Mouse (Mus musculus): ENCODE measurements around the gene Gm45062. TPM values are rescaled to one million over a fixed set of nuclear protein-coding genes. Genes with fewer than 3 reads are reported as not detected.
A peak's percentile ranks its signal among the peaks of the same experiment; 100 is the strongest.

The Gm45062 gene
- polyA plus RNA-seq (2015; fragmentation: Nextera tagmentation; extraction: Ambion mirVana), result 23.0 and 23.1 TPM in 2 replicates

- Histone ChIP-seq H3K4me2 (peak within 1 kb of the TSS; percentile 90), H3K27ac (peak within 1 kb of the TSS; percentile 71), H3K9ac (peak within 1 kb of the TSS; percentile 83), H3K27me3 (no peaks in the 10 kb centered on the region), H3K4me1 (peaks cover 22% of the 10 kb centered on the region), H3K36me3 (ENCODE audit: poor library complexity, severe bottlenecking) (peaks cover 3% of the 10 kb centered on the region; the same call in 1 of the 2 replicates), H3K4me3 (peak within 1 kb of the TSS; percentile 85), H3K9me3 (replicated peaks) (no peaks in the 10 kb centered on the region)
- ATAC-seq, result peak; percentile 100
- WGBS, result under 1% methylated on average over 64 of the region's 64 CpGs
These were observed at the start of gene Gm45062, which contains the start of the genes Rpa3 and Umad1 for GRCm38 (mm10) chr6:8259004-8259666. Gene Gm45062 (plus strand): TSS chr6:8259450. Gene Rpa3 (minus strand): TSS chr6:8259173. Gene Umad1 (plus strand): TSS chr6:8259288.

GRCm38 (mm10) chr6:8209866-8210186, 49.4 kb upstream of the Gm45062 start:
- H3K4me1 ChIP-seq, result peaks cover 9% of the 10 kb centered on the region
- H3K4me3 ChIP-seq, result peak overlapping the region; percentile 79
- H3K9ac ChIP-seq, result peak overlapping the region; percentile 88
- H3K9me3 ChIP-seq (replicated peaks), result no peaks in the 10 kb centered on the region
- peak overlapping the region; percentile 57 for H3K4me2 ChIP-seq
- H3K36me3 ChIP-seq (ENCODE audit: poor library complexity, severe bottlenecking), result peaks cover 4% of the 10 kb centered on the region; the same call in 1 of the 2 replicates
- no peaks in the 10 kb centered on the region for H3K27me3 ChIP-seq
- peak; percentile 9; the same call in 1 of the 2 replicates for ATAC-seq
- no peak overlapping the region; the same call in 1 of the 2 replicates for H3K27ac ChIP-seq
- WGBS, result 12% methylated on average over 10 of the region's 10 CpGs

GRCm38 (mm10) chr6:8210661-8211060, 48.6 kb upstream of the Gm45062 start:
- ATAC-seq, result no peak
- WGBS, result 94% methylated on average over 3 of the region's 3 CpGs
- no peak overlapping the region for H3K4me3 ChIP-seq
- H3K36me3 ChIP-seq (ENCODE audit: poor library complexity, severe bottlenecking), result peaks cover 13% of the 10 kb centered on the region
- no peak overlapping the region for H3K27ac ChIP-seq
- H3K9ac ChIP-seq, result no peak overlapping the region
- peak overlapping the region; percentile 57 for H3K4me2 ChIP-seq
- H3K27me3 ChIP-seq, result no peaks in the 10 kb centered on the region
- no peaks in the 10 kb centered on the region for H3K9me3 ChIP-seq (replicated peaks)
- peaks cover 9% of the 10 kb centered on the region for H3K4me1 ChIP-seq

GRCm38 (mm10) chr6:8227035-8227434, 32.2 kb upstream of the Gm45062 start:
- WGBS, result 88% methylated on average over 3 of the region's 3 CpGs
- ATAC-seq, result no peak
- no peak overlapping the region for H3K27ac ChIP-seq
- no peaks in the 10 kb centered on the region for H3K9me3 ChIP-seq (replicated peaks)
- no peaks in the 10 kb centered on the region for H3K27me3 ChIP-seq
- no peak overlapping the region for H3K4me3 ChIP-seq
- H3K4me1 ChIP-seq, result no peaks in the 10 kb centered on the region
- H3K36me3 ChIP-seq (ENCODE audit: poor library complexity, severe bottlenecking), result peaks cover 30% of the 10 kb centered on the region
- no peak overlapping the region for H3K9ac ChIP-seq
- no peak overlapping the region for H3K4me2 ChIP-seq

GRCm38 (mm10) chr6:8228596-8228995, 30.7 kb upstream of the Gm45062 start:
- no peak overlapping the region for H3K27ac ChIP-seq
- peaks cover 37% of the 10 kb centered on the region for H3K36me3 ChIP-seq (ENCODE audit: poor library complexity, severe bottlenecking)

GRCm38 (mm10) chr6:8258316-8258715, 934 bp upstream of the Gm45062 start:
- Histone ChIP-seq H3K9ac (peak overlapping the region; percentile 83), H3K27ac (peak overlapping the region; percentile 71), H3K9me3 (replicated peaks) (no peaks in the 10 kb centered on the region), H3K4me2 (peak overlapping the region; percentile 90), H3K27me3 (no peaks in the 10 kb centered on the region), H3K4me3 (peak overlapping the region; percentile 85), H3K36me3 (ENCODE audit: poor library complexity, severe bottlenecking) (peaks cover 11% of the 10 kb centered on the region; the same call in 1 of the 2 replicates), H3K4me1 (peaks cover 22% of the 10 kb centered on the region)
- ATAC-seq, result no peak
- 10% methylated on average over 6 of the region's 6 CpGs for WGBS

More at GRCm38 (mm10) chr6:8228596-8228995, 30.7 kb upstream of the Gm45062 start:
- Histone ChIP-seq H3K27me3 (no peaks in the 10 kb centered on the region), H3K9ac (no peak overlapping the region), H3K4me2 (no peak overlapping the region), H3K9me3 (replicated peaks) (no peaks in the 10 kb centered on the region), H3K4me3 (no peak overlapping the region), H3K4me1 (no peaks in the 10 kb centered on the region)
- 92% methylated on average over 3 of the region's 3 CpGs for WGBS
- ATAC-seq, result no peak

- no peaks in the 10 kb centered on the region for H3K9me3 ChIP-seq (replicated peaks)
- no peaks in the 10 kb centered on the region for H3K27me3 ChIP-seq
- H3K4me1 ChIP-seq, result peaks cover 23% of the 10 kb centered on the region
- H3K9ac ChIP-seq, result peak overlapping the region; percentile 77
- no peak for ATAC-seq
- under 1% methylated on average over 8 of the region's 8 CpGs for WGBS
- H3K27ac ChIP-seq, result peak overlapping the region; percentile 60
- peak overlapping the region; percentile 90 for H3K4me2 ChIP-seq
- H3K36me3 ChIP-seq (ENCODE audit: poor library complexity, severe bottlenecking), result no peaks in the 10 kb centered on the region
- H3K4me3 ChIP-seq, result peak overlapping the region; percentile 85
These were observed 406 bp downstream of the Gm45062 start for GRCm38 (mm10) chr6:8259667-8260044.

GRCm38 (mm10) chr6:8271047-8271446, 11.8 kb downstream of the Gm45062 start:
- H3K27me3 ChIP-seq, result no peaks in the 10 kb centered on the region
- 88% methylated on average over 3 of the region's 3 CpGs for WGBS
- no peak overlapping the region for H3K27ac ChIP-seq
- H3K4me1 ChIP-seq, result no peaks in the 10 kb centered on the region
- ATAC-seq, result no peak
- H3K9ac ChIP-seq, result no peak overlapping the region
- H3K9me3 ChIP-seq (replicated peaks), result no peaks in the 10 kb centered on the region
- H3K36me3 ChIP-seq (ENCODE audit: poor library complexity, severe bottlenecking), result peaks cover 5% of the 10 kb centered on the region; the same call in 1 of the 2 replicates
- H3K4me2 ChIP-seq, result no peak overlapping the region
- no peak overlapping the region for H3K4me3 ChIP-seq

GRCm38 (mm10) chr6:8274387-8275054, 15.3 kb downstream of the Gm45062 start:
- Histone ChIP-seq H3K4me2 (no peak overlapping the region), H3K27ac (no peak overlapping the region), H3K4me3 (no peak overlapping the region), H3K36me3 (ENCODE audit: poor library complexity, severe bottlenecking) (peaks cover 11% of the 10 kb centered on the region; the same call in 1 of the 2 replicates), H3K9me3 (replicated peaks) (no peaks in the 10 kb centered on the region), H3K27me3 (no peaks in the 10 kb centered on the region), H3K4me1 (no peaks in the 10 kb centered on the region), H3K9ac (no peak overlapping the region)
- ATAC-seq, result 0 out of 2 replicates have a peak, but pooled peaks have one; percentile 42
- WGBS, result 36% methylated on average over 6 of the region's 6 CpGs

GRCm38 (mm10) chr6:8275098-8275497, 15.8 kb downstream of the Gm45062 start:
- H3K9me3 ChIP-seq (replicated peaks), result no peaks in the 10 kb centered on the region
- H3K4me2 ChIP-seq, result no peak overlapping the region
- H3K36me3 ChIP-seq (ENCODE audit: poor library complexity, severe bottlenecking), result peaks cover 11% of the 10 kb centered on the region; the same call in 1 of the 2 replicates
- no peaks in the 10 kb centered on the region for H3K27me3 ChIP-seq
- WGBS, result 4% methylated on average over 1 of the region's 1 CpGs
- ATAC-seq, result peak; percentile 84
- no peaks in the 10 kb centered on the region for H3K4me1 ChIP-seq
- H3K27ac ChIP-seq, result no peak overlapping the region
- H3K4me3 ChIP-seq, result no peak overlapping the region
- no peak overlapping the region for H3K9ac ChIP-seq

- H3K4me3 ChIP-seq, result no peak overlapping the region
- 91% methylated on average over 4 of the region's 4 CpGs for WGBS
These were observed 17.2 kb downstream of the Gm45062 start for GRCm38 (mm10) chr6:8276431-8276830.

GRCm38 (mm10) chr6:8278426-8279002, 19.3 kb downstream of the Gm45062 start:
- no peak overlapping the region for H3K4me2 ChIP-seq
- H3K27ac ChIP-seq, result no peak overlapping the region
- no peaks in the 10 kb centered on the region for H3K4me1 ChIP-seq
- no peaks in the 10 kb centered on the region for H3K27me3 ChIP-seq
- no peak for ATAC-seq
- H3K4me3 ChIP-seq, result no peak overlapping the region
- H3K9me3 ChIP-seq (replicated peaks), result no peaks in the 10 kb centered on the region
- H3K9ac ChIP-seq, result no peak overlapping the region
- 75% methylated on average over 5 of the region's 5 CpGs for WGBS
- 0 out of 2 replicates have a peak, but pooled peaks cover 6% of the 10 kb centered on the region for H3K36me3 ChIP-seq (ENCODE audit: poor library complexity, severe bottlenecking)

More at GRCm38 (mm10) chr6:8276431-8276830, 17.2 kb downstream of the Gm45062 start:
- Histone ChIP-seq H3K27ac (no peak overlapping the region), H3K27me3 (no peaks in the 10 kb centered on the region), H3K4me2 (no peak overlapping the region), H3K4me1 (no peaks in the 10 kb centered on the region), H3K9ac (no peak overlapping the region), H3K9me3 (replicated peaks) (no peaks in the 10 kb centered on the region), H3K36me3 (ENCODE audit: poor library complexity, severe bottlenecking) (peaks cover 11% of the 10 kb centered on the region; the same call in 1 of the 2 replicates)
- no peak for ATAC-seq
